Mouse (Mus musculus) cerebellum, adult 9-10 months (tissue): ENCODE measurements around the gene St6galnac5.

Experiments used
- DNase-seq: peaks from one replicate; pipeline ENCODE4 v3.0.0; 2022

The St6galnac5 gene

DNA sequence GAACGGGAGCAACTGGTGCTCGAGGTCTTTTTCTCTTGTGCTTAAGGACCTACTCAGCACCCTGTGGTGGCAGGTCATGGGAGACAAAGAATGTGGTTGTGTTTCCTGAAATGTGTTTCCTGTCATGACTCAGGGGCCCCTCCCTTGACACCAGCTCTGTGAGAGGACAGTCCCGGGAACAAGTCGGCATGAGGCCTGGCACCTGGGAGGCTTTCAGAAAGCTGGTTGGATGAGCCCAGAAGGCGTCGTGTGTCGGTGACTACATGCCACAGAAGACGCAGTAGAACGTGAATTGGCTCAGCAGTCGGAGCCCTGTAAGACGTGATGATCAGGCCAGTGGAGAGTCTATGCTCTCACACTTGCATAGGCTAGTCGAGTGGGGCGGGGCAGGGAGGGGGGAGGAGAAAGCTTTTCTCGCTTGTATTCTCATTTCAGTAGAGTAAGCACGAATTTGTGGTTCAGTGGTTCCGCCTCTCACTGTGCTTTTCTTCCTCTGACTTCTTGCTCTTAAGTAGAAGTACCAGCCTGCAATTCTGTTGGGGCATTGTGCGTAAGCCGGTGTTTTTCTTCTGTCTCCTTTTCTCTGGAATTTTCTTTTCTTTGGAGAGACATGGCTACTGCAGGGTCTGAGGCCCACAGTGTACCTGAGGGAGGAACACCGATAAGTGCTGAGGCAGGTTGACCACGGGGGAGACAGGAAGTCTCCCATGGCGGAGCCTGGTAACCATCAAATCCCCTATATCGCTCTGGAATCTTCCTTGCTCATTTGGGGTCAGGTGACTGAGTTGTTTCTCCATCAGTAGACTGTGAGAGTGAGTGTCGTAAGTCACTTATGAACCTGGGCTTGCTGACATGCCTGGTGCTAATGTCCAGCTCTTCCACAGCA is 69.6 kb downstream of the St6galnac5 start:
- DNase-seq = no peak

DNA sequence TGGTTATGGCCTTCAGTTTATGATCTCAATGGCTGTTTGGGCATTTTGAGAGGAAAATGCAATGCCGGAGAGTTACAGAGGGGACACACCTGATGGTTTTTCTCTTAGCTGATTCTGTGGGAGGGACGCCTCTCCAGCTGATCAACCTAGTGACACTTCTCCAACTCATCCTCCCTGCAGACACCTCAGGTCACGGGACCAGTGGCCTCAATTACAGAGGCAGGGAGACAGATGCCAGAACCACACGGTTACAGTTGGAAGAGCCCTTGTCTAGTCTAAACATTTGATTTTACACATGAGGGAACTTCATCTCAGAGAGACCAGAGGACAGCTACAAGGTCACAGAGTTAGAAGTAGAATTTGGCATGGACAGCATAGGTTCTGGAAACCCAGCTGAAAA is 70.5 kb downstream of the St6galnac5 start:
- DNase-seq = no peak

DNA sequence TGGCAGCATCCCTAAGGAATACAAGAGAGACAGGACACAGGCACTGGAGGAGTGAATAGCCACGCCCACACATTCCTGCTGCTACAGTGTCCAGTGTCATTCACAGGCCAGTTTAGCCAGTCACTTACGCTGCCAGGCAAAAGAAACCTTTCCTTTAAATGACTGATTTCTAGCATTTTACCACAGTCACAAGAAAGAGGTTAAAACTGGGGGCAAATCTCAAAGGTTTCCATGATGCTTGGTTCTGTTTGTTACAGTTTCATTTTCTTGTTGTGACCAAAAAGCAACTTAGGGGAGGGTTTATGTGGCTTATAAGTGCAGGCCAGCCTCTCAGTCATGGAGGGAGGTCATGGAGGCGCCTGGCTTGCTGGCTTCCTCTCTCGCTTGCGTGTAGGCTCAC is 74.4 kb downstream of the St6galnac5 start:
- no peak for DNase-seq

DNA sequence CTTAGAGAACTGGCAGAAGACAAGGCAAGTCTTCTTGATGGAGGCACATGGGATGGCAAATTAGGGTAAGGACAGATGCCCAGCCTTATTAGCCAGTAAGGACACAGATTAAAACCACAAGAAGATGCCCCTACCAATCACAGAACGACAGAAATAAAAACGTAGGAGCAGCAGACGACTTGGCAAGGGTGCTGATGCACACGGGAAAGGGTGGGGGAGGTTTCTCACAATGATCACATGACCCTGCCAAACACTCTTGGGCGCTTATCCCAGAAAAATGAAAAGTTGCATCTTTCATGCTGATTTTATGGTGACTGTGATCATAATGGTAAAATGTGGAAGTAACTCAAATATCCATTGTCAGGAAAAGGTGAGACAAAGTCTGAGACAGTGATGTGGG is 75.0 kb downstream of the St6galnac5 start:
- DNase-seq = no peak

DNA sequence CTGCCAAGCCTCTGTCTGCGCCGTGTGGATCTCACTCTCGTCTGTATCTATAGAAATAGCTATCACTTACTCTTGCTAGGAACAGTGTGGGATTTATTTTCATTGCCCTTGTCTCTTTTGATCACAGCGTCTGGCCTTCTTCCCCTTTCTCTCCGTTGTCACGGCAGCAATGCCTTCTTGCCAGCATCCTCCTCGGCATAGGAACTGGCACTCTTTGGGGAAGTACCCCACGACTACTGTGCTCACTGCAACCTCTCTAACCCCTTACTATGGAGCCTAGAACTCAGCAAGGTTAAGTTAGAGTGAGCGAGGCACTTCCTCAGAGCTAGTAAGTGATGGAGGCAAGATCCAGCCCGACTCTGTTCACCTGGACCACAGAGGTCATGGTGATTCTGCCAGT is 76.2 kb downstream of the St6galnac5 start:
- no peak for DNase-seq

DNA sequence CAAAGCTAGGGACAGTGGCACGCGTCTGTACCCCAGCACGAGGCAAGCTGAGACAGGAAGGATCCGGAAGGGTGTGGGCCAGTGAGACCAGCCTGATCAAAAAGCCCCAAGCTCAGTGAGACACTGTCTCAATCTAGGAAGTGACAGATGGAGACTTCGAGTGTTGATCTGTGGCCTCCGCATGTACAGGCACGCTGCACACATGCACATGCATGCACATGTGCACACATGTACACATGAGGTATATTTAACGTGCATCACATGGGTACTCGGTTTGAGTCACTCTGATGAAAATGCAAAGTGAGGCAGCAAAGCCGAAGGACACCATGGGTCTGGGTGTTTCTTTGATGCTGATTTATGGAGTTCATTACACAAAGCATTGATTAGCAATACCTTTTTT is 77.0 kb downstream of the St6galnac5 start:
- DNase-seq = no peak

DNA sequence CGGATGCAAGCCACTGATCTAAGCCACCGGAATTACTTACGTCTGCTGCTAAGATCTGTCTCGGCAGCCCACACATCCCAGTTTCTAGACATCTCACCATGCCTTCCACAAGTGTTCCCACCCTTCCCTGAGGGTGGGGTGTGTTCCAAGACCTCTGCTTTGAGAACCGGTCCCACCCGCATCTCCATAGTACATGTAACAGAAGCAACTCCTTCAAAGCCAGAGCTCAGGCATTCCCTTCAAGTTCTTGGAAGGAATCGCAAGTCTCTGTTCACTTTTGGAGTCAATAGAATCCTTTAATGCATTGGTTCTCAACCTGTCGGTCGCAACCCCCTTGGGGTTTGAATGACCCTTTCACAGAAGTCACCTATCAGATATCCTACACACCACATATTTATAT is 83.1 kb downstream of the St6galnac5 start:
- no peak for DNase-seq

DNA sequence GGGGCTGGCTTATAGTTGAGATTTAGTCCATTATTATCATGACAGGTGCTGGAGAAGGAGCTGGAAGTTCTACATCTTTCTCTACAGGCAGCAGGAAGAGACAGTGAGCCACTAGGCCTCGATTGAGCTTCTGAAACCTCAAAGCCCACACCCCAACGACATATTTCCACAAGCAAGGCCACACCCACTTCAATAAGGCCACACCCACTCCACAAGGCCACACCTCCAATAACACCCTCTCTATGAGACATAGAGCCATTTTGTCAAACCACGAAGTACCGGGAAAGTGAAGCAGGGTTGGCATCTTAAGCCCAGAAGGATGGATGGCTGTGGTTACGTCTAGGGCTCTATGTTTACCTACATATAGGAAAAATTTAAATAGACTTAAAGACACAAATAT is 84.8 kb downstream of the St6galnac5 start:
- no peak for DNase-seq

DNA sequence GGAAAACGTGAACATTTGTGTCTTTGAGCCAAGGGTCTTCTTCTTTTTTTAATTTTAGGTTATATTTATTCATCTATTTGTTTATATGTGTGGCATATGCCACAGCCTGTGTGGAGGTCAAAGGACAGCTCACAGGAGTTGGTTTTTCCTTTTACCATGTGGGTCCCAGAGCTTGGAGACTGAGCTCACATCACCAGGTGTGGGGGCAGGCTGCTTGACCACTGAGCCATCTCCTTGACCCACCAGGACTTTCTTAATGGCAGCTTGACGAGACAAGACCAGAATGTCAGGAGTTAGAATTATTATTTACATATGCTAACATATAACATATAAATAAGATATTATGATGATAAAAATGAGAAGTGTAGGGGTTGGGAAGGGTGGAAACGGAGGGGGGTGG is 85.9 kb downstream of the St6galnac5 start:
- DNase-seq = no peak

DNA sequence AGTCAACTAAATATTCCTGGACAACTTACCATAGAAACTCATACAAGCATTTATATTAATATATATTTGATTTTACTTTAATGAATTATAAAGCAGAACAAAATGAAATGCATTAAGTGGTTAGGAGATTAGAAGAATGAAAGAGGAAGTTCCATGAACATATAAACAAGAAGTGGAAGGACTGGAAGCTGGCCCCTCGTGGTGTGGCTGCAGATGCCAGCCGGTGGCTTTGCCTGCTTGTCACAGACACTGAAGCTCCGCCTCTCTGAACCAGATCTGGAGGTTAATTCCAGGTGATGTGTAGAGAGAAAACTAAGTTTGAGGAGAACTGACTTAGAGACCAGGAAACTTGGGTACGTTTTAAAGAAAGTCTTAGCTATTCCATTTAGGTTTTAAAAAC is 87.1 kb downstream of the St6galnac5 start:
- no peak for DNase-seq

DNA sequence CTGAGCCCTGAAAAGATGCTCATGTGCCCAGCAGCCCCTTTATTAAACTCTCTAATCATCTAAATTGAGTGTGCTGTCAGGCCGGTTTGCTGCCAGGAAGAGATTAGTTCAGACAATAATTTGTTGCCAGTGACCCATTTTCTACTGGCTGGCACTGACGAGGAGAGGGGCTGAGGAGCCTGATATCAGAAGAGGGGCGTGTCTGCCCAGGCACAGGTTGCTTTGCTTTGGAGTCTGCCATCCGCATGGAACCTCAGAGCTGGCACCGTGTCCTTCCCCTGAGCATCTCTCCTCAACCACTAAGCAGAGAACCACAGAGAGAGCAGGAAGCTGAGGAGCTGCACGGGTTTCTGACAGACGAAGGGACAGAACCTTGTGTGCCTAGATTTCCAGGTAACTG is 93.9 kb downstream of the St6galnac5 start:
- DNase-seq = no peak

DNA sequence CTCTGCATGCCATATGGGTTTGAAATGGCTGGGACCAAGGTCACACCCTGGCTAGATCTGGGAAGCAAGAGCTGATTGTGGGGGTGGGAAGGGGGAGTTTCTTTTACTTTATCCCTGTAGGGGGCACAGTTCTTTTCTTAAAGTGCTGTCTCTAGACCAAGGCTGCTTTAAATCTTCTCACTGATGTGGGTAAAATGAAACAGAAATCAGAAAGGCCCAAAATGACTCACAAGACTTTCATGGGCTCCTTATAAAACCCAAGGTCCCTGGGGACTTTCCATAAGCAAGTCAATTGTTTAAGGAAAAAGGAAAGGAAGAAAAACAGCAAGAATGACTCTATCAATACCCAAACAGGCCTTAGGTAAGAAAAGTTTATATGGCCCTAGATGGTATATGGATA is 95.3 kb downstream of the St6galnac5 start:
- DNase-seq = no peak

DNA sequence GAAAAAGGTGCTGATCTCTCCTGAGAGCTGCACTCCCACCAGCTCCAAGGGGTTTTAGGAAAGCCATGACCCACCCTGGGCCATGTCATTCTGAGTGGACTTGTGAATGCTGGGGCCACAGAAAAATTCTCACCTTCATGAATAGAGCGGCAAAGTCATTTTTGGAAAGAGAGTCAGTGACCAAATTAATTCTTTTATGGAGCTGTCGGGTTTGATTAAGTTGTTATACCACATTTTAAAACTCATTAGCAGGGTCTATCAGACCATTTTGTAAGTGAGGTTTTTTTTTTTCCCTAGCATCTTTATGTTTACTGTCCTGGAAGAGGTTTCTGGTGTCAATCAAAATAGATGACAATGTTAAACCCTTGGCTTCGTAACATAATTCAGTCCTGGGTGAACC is 98.5 kb downstream of the St6galnac5 start:
- DNase-seq = no peak

DNA sequence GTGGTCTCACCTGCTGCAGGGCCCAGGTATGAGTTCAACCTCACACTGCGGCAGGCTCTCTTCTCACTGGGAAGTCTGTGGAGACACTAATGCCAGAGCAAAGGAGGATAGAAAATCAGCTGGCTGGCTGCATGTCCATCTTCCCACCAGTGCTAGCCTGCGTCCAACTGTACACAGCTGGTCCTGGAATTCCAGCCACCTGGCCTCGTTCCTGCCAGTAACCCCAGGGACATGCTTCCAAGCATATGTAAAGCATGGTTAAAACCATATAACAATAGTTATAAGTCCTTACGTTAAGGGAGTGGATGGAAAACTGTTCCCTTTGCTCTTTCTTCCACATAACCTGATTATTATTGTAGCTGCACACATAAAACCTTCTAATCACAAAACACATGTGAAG is 100.3 kb downstream of the St6galnac5 start:
- no peak for DNase-seq

DNA sequence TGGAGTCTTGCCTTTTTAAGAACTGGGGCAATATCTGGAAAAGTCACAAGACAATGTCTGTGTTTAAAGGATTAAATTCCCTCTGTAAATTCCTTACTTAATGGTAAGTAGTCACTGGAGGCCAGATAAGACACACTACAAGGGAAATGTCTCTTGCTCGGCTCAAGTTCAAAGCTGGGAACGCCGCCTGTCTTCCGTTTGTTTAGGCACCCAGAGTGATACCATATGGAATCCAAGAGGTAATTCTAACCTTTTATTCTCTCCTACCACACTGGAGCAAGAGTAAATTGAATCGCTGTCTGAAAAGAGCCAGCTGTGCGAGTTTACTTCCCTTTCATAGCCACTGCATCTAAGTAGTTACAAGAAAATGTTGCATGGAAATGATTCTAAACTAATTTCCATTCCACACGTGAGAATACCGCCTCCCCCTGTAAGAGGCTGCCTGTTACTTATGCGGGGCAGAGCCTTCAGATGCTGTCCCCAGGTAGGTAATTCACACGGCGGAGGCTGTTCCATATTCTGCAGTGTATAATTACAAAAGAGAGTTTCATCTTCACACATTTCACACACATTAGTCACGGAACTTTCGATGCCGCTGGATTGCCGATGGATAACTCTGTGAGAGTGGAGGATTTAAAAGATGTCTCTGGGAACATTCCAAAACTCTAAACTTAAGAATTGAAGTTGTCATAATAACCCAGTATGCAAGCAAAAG is 101.8 kb downstream of the St6galnac5 start:
- DNase-seq = no peak

DNA sequence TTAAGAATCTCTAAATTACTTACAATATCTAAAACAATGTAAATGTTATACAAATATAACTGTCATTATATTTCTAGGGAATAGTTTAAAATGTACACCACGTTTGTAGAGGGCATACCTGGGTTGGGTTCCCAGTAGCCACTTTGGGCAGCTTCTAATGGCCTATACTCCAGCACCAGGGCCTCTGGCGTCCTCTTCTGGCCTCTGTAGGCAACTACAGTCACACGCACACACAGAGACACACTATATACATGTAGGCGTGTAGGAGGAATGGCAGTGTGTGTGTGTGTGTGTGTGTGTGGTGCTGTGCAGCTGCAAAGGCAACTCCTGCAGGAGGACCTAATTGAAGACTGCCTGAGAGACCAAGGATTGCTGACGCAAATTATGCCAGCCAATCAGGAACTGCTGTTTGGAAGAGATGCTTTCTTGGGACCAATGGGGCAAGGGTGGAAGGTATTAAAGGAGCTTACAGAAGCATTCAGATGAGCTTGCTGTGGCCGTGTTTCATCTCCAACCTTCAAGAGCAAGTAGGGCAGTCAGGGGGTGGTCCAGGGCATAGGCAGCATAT is 106.2 kb downstream of the St6galnac5 start:
- no peak for DNase-seq

DNA sequence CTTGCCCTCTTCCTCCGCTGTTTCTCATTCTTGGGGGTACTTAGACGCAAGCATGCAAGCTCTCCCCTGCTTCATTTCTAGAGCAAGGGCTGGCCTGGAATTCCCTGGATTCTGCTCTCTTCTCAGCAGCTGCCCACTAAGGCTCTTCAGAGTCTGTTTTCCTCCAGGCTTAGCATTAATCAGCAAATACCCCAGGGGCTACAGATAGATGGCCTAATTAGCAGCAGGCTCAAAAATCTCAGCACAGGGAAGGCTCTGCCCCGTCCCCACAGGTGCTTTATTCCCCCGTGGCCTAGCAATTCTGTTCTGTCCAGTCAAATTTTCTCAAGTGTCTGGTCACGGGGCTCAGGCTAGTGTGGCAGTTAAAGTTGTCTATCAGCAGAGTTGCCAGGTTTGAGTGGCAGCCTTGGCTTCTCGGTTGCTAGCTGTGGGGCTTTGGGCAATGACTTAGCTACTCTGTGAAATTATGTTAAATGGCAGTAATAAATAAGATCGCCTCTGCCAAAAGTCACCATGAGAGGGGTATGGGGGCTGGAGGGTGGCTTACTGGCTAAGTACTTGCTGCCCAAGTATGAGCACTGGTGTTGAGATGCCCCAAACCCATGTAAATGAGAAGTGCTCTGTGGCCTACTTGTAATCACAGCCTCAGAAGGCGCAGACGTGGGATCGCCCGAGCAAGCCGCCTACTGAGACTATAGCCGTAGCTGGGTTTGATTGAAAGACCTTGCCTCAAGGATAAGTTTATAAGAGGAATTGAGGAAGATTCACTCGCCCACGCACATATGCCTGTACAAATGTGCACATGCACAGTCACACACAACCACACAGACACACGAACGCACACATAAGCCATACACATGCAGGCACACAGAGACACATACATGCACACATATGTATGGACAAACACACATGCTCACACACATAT is 107.4 kb downstream of the St6galnac5 start:
- no peak for DNase-seq

DNA sequence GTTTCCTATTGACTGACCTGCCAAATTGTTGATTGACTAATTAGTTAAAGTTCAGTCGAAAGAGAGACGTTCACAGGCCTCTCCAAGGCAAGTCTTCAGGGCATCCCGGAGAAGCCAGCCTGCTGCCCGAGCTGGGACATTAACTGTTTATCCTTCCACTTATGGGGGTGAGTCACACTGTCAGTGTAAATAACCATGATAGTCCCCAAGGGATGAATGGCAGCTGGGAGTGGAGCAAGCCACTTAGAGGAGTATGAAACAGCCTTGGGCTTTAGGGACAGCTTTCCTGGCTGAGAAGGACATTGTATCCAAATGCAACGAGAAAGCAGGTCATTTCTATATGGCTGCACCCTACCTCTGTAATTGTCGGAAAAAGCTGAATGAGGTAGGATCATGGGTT is 109.5 kb downstream of the St6galnac5 start:
- DNase-seq = no peak

DNA sequence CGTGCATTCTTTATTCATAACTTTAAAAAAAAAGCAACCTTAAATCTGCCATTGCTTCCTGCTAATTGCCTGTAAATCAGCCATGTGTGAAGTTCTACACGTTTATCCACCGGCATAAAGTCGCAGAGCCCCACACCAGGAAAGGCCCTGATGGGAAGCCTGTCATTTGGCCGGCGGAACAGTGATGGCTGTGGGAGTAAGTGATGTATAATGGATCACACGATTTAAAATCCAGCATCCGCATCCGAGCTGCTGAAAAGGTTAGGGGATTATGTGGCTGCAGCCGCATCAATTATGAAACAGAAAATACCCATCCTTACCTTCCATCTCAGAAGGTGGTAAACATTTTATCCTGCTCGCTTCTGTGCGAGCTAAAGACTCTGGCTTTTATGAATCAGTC is 110.0 kb downstream of the St6galnac5 start:
- DNase-seq = no peak

DNA sequence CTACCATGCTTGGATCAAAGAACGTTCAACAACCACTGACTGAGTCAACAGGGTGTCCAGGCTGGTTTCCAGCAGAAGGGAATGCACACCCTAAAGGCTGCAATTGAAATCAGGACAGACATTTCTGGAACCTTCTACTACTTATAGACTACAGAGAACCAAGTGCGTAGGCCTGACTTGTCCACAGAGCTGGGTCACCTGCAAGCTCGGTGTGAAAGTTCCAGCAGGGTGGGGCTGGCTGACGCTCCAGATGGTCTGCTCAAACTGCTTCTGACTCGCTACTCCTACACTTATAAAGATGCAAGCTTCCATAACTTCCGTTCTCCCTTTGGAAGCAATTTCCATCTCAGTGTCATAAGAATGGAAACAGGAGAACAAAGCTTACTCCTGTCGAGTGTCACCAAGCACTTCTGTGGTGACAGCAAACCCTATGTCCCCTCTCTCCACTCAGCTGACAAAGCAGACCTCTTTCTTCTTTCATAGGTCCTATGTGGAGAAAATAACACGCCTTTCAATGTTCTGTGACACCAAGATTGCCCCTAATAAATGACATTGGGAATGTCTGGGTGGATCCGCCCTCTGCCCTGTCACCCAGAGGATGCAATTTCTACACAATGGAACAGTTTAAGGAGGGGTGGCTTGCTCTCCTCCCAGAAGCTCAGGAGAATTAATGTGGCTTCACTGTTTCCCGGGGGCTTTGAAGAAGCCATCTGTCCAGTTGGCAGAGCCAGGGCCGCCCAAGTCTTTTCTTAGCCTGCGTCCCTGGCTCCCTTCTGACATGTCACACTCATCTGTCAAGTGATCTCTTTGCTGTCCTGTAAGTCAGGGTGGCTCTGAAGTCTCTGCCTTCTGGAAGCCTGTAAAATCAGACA is 114.2 kb downstream of the St6galnac5 start:
- DNase-seq = no peak

DNA sequence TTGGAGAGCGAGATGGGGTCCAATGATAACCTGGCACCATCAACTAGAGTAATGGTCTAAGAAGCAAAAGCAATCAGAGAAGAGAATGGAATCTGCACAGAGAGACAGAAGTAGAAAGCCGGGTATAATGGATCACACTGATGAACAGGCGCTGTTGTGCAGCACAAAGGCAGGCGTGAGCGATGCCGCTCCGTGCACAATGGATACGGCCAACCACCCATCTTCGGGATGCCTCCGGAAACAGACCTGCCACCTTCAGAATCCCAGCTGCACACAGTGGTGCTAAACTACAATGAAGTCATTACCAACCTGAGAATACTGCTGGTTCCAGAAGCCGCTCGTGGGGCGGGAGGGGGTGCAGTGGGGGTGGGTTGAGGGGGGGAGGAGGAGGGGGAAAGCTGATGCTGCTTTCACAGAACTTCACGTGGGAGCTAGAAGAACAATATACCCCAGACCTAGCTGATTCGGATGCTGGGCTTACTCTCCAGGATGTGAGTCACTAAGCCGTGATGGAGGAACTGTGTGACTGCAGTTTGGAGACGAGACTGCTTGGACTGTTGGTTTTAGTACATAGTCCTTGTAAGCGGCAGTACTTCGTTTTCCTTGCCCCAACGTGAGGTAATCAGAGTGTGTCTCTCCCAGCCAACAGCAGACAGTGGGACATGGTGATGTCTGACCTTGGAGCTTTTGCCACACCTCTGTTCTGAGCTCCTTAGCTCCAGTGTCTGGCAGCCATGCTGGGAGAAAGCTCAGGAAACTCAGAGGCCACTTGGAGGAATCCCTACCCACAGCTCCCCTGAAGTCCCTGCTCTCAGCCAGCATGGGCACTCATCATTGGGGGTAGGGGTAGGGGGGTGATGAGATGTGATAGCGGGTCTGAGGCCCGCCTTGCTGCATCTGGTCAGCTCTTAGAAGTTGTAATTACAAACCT is 115.7 kb downstream of the St6galnac5 start:
- DNase-seq = no peak
